Mouse (Mus musculus) embryonic facial prominence, embryonic 12.5 days (tissue): ENCODE results near the gene Rinl. TPM values are rescaled to one million over a fixed set of nuclear protein-coding genes. Genes with fewer than 3 reads are reported as not detected.

Source experiments
- ATAC-seq: fragments of 200-750 bp; cut with Nextera tagmentation; 2 replicates; pipeline ENCODE4 v1.8.0; 2017; ENCODE audit not compliant: insufficient number of reproducible peaks, insufficient read depth, low FRiP score, low TSS enrichment
- H3K27ac ChIP-seq: fragments of 300-500 bp; sonication (generic); 2 replicates; pipeline ENCODE4 v1.5.1; 2016; ENCODE audit warnings: mild to moderate bottlenecking
- H3K27me3 ChIP-seq: fragments of 300-500 bp; sonication (generic); 2 replicates; pipeline ENCODE4 v1.6.1; 2016; ENCODE audit warnings: mild to moderate bottlenecking, moderate library complexity
- H3K36me3 ChIP-seq: fragments of 300-500 bp; sonication (generic); 2 replicates; pipeline ENCODE4 v1.6.1; 2016; ENCODE audit warnings: mild to moderate bottlenecking
- H3K4me1 ChIP-seq: fragments of 300-500 bp; sonication (generic); 2 replicates; pipeline ENCODE4 v1.6.1; 2016
- H3K4me2 ChIP-seq: fragments of 300-500 bp; sonication (generic); replicated peaks from 2 replicates; pipeline ENCODE4 v1.6.1; 2016; ENCODE audit warnings: mild to moderate bottlenecking, moderate library complexity
- H3K4me3 ChIP-seq: fragments of 300-500 bp; sonication (generic); 2 replicates; pipeline ENCODE4 v1.5.1; 2016; ENCODE audit warnings: mild to moderate bottlenecking
- H3K9ac ChIP-seq: fragments of 300-500 bp; sonication (generic); 2 replicates; pipeline ENCODE4 v1.6.1; 2016; ENCODE audit warnings: mild to moderate bottlenecking, moderate library complexity
- H3K9me3 ChIP-seq: fragments of 300-500 bp; sonication (generic); 2 replicates; pipeline ENCODE4 v1.6.1; 2016; ENCODE audit warnings: mild to moderate bottlenecking, moderate library complexity
- WGBS: fragments of 180-500 bp; shearing (Covaris S2); methylation state at CpG from one replicate; pipeline ENCODE4 v1.1.7; 2016; 5-methylcytosine and 5-hydroxymethylcytosine counted together
- polyA plus RNA-seq: library from polyadenylated mRNA; unstranded; fragments of >200 nt; fragmentation: Nextera tagmentation; extraction: Ambion mirVana; gene quantifications from 2 replicates; pipeline ENCODE4 v1.2.1, GENCODE M21; 2016

The Rinl gene
- polyA plus RNA-seq, 1 experiment from 2014 or later: 2.8 TPM

DNA sequence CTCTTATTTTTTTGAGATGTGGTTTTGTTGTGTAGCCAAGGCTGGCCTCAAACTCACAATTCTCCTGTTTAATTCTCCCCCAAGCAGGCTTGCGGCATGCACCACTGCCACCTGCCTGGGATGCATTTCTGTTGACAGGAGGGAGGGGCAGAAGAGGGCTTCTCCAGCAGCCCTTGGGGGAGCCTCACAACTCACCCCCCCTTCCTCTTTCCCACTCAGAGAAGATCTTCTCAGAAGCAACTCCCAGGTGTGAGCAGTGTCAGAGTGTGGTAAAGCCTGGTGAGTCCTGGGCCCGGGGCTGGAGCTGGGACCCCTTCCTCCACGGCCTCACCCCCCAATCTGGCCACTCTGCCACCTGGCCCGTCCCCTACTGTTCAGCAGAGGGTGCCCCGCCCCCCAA is 3.6 kb upstream of the Rinl start:
- Histone ChIP-seq H3K27ac (0 out of 2 replicates have a peak overlapping the region, but pooled peaks have one; percentile 13), H3K9ac (no peak overlapping the region), H3K4me1 (peaks cover 17% of the 10 kb centered on the region), H3K36me3 (peaks cover 37% of the 10 kb centered on the region), H3K27me3 (no peaks in the 10 kb centered on the region), H3K9me3 (no peaks in the 10 kb centered on the region), H3K4me3 (no peak overlapping the region), H3K4me2 (no peak overlapping the region)
- ATAC-seq: no peak
- 82% methylated on average over 5 of the region's 5 CpGs for WGBS

DNA sequence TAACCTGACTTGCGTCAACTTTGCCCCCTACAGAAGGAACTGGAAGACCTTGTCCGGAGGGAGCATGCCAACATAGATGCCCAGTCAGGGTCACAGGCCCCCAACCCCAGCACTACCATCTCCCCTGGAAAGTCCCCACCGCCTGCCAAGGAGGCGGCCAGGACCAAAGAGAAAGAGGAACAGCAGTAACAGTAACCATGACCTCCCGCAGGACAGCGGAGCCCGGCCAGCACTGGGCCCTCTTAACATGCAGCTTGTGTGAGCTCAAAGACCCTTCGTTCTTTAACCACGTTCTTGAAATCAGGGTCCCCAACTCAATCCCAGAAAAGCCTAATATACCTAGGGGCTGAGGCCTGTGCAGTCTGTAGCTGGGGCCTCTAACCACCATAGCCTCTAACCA is 885 bp upstream of the Rinl start:
- peaks cover 35% of the 10 kb centered on the region for H3K36me3 ChIP-seq
- peaks cover 14% of the 10 kb centered on the region for H3K4me1 ChIP-seq
- 91% methylated on average over 9 of the region's 9 CpGs for WGBS
- H3K9me3 ChIP-seq: no peaks in the 10 kb centered on the region
- no peak overlapping the region for H3K4me2 ChIP-seq
- H3K27me3 ChIP-seq: no peaks in the 10 kb centered on the region
- H3K27ac ChIP-seq: no peak overlapping the region
- ATAC-seq: no peak
- H3K9ac ChIP-seq: no peak overlapping the region
- no peak overlapping the region for H3K4me3 ChIP-seq

DNA sequence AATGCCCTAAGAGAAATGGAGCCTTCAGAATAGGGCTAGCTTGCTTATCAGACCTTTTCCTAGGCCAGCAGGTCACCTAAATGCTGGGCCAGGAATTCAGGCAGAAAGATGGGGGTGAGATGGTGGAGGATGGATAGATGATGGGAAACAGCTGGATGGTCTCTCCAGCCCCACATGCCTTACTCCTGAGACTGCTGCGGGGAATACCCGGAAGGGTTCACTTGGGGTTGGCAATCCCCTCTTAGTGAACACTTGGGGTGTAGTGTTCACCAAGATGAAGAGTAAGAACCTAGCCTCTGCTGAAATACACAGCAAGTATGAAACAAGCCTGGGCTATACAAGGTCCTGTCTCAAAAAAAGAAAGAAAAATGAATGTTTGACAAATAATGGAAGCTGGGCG is 466 bp downstream of the Rinl start:
- Histone ChIP-seq H3K36me3 (peaks cover 24% of the 10 kb centered on the region), H3K4me1 (peaks cover 14% of the 10 kb centered on the region), H3K9me3 (no peaks in the 10 kb centered on the region), H3K4me3 (no peak overlapping the region), H3K27ac (peak overlapping the region; percentile 73), H3K27me3 (no peaks in the 10 kb centered on the region), H3K9ac (peak overlapping the region; percentile 13; the same call in 1 of the 2 replicates), H3K4me2 (no peak overlapping the region)
- no peak for ATAC-seq
- 33% methylated on average over 3 of the region's 3 CpGs for WGBS

DNA sequence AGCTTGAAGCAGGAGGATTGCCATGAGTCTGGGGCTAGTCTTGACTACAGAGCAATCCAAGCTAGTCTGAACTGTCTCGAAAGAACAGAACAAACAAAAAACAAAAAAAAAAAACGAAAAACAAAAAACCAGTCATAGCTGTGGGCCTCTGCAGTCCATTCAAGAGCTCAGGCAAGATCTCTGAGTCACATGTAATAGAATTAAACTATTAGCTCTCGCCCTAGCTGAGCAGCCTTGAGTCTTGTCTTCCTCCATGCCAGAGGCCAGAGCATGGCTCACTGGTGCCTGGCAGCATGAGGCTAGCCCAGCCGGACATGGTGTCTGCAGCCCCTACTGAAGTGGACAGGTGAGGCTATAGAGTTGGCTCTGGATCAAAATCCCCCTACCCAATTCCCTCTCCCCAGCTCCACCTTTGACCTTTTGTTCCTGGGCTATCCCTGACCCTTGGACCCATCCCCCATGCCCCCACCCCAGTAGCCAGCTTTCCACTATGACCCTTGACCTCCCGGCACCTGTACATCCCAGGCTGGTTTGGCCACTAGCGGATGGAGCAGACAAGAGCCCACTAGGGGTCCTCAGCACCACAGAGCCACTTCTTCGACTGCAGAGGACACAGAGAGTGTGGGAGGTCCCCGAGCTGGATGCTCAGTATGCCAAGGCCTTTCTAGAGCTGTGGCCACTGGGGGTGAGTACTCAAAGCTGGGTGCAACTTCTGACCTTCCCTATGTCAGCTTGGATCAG is 1.5 kb downstream of the Rinl start:
- Histone ChIP-seq H3K27ac (peak overlapping the region; percentile 73; the same call in 1 of the 2 replicates), H3K4me2 (no peak overlapping the region), H3K27me3 (no peaks in the 10 kb centered on the region), H3K4me1 (peaks cover 14% of the 10 kb centered on the region), H3K4me3 (no peak overlapping the region), H3K9ac (no peak overlapping the region), H3K36me3 (peaks cover 24% of the 10 kb centered on the region), H3K9me3 (no peaks in the 10 kb centered on the region)
- peak; percentile 48; the same call in 1 of the 2 replicates for ATAC-seq
- 47% methylated on average over 8 of the region's 8 CpGs for WGBS

DNA sequence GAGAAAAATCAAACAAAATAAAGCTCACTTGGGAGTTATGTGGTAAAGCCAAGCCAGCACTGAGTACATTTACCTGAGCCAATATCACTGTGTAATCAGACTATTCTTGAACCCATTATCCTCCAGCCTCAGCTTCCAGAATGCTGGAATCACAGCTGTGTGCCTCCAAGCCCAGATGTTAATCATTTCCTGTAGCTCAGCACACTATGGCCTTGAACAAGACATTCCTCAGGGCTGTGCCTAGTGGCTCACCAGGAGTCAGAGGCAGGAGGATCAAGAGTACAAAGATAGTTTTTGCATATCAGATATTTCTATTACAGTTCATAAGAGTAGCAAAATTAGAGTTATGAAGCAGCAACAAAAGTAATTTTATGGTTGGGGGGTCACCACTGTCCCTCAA is 2.9 kb downstream of the Rinl start:
- Histone ChIP-seq H3K4me2 (no peak overlapping the region), H3K27ac (0 out of 2 replicates have a peak overlapping the region, but pooled peaks have one; percentile 19), H3K4me3 (no peak overlapping the region), H3K4me1 (peaks cover 18% of the 10 kb centered on the region), H3K9me3 (no peaks in the 10 kb centered on the region), H3K9ac (no peak overlapping the region), H3K36me3 (peaks cover 13% of the 10 kb centered on the region), H3K27me3 (no peaks in the 10 kb centered on the region)
- ATAC-seq: no peak

DNA sequence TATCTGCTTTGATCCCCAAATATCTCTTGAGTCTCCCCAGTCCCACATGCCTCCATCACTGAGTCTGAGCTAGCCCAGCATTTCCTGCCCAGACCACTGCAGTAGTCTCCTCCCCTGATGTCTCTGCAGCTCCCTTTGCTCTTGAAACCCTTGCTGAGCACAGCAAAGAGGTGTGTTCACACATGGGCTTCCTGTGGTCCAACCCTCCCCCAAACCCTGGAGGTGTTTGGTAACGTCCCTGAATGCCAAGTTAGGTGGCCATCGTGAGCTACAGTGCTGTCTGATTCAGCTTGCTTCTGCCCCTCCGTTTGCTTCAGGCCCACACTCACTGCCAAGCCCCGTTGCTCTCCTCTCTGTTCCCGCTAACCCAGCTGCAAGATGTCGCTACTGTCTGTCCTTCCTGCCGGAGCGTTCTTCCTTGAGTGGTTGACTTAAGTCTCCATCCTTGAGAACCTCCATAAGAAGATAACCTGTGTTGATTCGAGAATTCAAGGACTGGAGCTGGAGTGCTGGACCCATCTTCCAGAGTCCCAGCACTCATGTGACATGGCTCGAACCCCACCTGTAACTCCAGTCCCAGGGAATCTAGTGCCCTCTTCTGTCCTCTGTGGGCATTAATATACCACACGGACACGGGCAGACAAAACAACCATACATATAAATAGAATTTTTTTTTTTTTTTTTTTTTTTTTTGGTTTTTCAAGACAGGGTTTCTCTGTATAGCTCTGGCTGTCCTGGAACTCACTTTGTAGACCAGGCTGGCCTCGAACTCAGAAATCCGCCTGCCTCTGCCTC is 3.8 kb downstream of the Rinl start:
- H3K4me2 ChIP-seq: no peak overlapping the region
- H3K4me3 ChIP-seq: no peak overlapping the region
- no peak overlapping the region for H3K9ac ChIP-seq
- H3K4me1 ChIP-seq: peaks cover 21% of the 10 kb centered on the region
- H3K27ac ChIP-seq: 0 out of 2 replicates have a peak overlapping the region, but pooled peaks have one; percentile 19
- no peak for ATAC-seq
- H3K36me3 ChIP-seq: peaks cover 6% of the 10 kb centered on the region
- no peaks in the 10 kb centered on the region for H3K27me3 ChIP-seq
- 79% methylated on average over 14 of the region's 14 CpGs for WGBS
- H3K9me3 ChIP-seq: no peaks in the 10 kb centered on the region

DNA sequence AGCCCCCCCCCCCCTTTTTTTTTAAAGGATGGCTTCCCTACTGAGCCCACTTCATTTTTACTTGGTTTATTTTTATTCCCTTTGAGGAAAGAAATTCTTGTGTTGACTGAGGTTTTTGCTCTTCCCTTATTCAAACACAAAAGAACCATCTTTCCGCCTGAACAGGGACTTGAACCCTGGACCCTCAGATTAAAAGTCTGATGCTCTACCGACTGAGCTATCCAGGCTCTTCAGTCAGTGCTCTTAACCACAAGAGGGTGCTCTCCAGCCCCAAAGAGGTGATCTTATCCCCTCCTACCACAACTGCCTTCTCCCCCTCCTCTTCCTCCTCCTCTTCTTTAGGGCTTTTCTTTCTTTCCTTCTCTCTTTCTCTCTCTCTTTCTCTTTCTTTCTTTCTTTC is 5.1 kb downstream of the Rinl start:
- Histone ChIP-seq H3K27me3 (no peaks in the 10 kb centered on the region), H3K9ac (no peak overlapping the region), H3K4me3 (no peak overlapping the region), H3K4me2 (no peak overlapping the region), H3K36me3 (no peaks in the 10 kb centered on the region), H3K9me3 (no peaks in the 10 kb centered on the region), H3K27ac (no peak overlapping the region), H3K4me1 (peaks cover 18% of the 10 kb centered on the region)
- 33% methylated on average over 2 of the region's 2 CpGs for WGBS
- ATAC-seq: no peak

DNA sequence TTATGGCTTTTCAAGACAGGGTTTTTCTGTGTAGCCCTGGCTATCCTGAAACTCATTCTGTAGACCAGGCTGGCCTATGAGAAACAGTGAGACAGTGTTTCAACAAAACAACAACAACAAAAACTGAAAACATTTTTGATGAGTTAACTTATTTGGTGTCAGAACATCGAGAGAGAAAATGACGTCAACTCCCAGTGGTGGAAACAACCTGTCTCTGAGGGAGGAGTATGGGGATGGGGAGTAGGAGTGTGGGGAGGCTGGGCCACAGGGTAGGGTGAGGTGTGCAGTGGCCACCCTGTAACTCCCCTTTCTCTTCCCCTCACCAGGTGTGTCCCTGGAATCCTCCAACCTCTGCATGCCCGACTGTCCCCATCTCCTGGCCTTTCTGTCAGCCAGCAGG is 5.7 kb downstream of the Rinl start:
- Histone ChIP-seq H3K4me2 (no peak overlapping the region), H3K4me1 (peaks cover 12% of the 10 kb centered on the region), H3K9ac (no peak overlapping the region), H3K27ac (no peak overlapping the region), H3K27me3 (no peaks in the 10 kb centered on the region), H3K4me3 (no peak overlapping the region), H3K36me3 (no peaks in the 10 kb centered on the region), H3K9me3 (no peaks in the 10 kb centered on the region)
- ATAC-seq: no peak
- WGBS: 75% methylated on average over 3 of the region's 3 CpGs

DNA sequence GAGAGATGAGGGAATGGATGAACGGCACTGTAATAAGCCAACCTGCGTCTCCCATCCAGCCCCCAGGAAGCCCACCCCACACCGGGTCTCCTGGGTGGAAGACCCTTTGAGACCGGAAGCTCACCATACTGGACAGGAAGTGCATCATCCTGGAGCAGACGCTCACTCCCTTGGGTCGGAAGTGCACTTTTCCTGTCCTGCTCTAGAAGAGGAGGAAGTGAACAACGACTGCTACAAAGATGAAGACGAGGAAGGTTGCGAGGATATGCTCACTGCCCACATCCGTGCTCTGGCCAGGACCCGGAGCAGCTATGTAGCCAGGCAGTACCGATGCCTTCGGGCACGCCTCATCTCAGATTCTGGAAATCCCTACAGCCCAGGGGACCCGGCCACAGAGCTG is 7.1 kb downstream of the Rinl start:
- Histone ChIP-seq H3K27ac (0 out of 2 replicates have a peak overlapping the region, but pooled peaks have one; percentile 17), H3K4me2 (no peak overlapping the region; the same call in 1 of the 2 replicates), H3K9me3 (no peaks in the 10 kb centered on the region), H3K9ac (no peak overlapping the region), H3K4me1 (peaks cover 7% of the 10 kb centered on the region), H3K4me3 (no peak overlapping the region), H3K27me3 (no peaks in the 10 kb centered on the region), H3K36me3 (no peaks in the 10 kb centered on the region)
- 74% methylated on average over 15 of the region's 15 CpGs for WGBS
- ATAC-seq: no peak

DNA sequence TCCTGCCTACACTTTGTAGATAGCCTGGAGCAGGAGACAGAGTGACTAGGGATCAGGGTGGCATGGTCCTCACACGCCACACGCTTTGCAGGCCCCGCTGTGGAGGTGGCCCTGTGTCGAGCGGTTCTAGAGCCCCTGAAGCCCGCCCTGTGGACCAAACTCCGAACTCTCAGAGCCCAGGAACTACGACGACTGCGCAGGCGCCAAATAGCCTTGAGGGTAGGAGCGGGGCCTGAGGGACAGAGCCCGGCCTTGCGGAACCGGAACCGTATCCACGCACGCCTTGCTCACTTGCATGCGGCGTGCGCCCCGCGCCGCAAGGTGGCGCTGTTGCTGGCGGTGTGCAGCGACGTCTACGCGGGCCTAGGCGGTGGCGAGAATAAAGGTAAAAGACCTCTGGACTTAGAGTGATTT is 7.8 kb downstream of the Rinl start:
- Histone ChIP-seq H3K4me3 (0 out of 2 replicates have a peak overlapping the region, but pooled peaks have one; percentile 14), H3K4me1 (peaks cover 7% of the 10 kb centered on the region), H3K27me3 (no peaks in the 10 kb centered on the region), H3K27ac (0 out of 2 replicates have a peak overlapping the region, but pooled peaks have one; percentile 17), H3K9me3 (no peaks in the 10 kb centered on the region), H3K4me2 (peak overlapping the region; percentile 40), H3K36me3 (no peaks in the 10 kb centered on the region), H3K9ac (peak overlapping the region; percentile 33)
- ATAC-seq: peak; percentile 43; the same call in 1 of the 2 replicates
- WGBS: 17% methylated on average over 32 of the region's 32 CpGs

DNA sequence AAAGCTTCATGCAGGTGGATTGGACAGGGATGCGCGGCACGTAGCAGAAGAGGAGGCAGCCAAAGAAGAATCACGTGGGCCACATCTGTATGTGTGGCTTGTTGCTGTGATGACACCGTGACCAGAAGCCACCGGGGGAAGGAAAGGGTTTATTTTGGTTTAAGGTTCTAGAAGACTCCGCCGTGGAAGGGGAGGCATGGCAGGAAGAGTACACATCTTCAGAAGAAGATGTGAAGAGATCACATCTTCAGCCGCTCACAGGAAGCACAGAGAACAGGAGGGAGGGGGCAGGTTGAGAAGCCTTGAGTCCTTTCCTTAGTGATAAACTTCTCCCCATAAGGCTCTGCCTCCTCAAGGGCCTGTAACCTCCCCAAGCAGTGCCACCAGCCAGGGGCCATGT is 11.2 kb downstream of the Rinl start:
- Histone ChIP-seq H3K4me1 (peaks cover 32% of the 10 kb centered on the region), H3K4me3 (no peak overlapping the region), H3K9me3 (no peaks in the 10 kb centered on the region), H3K9ac (no peak overlapping the region), H3K4me2 (no peak overlapping the region), H3K27me3 (no peaks in the 10 kb centered on the region), H3K36me3 (no peaks in the 10 kb centered on the region), H3K27ac (no peak overlapping the region)
- 89% methylated on average over 9 of the region's 9 CpGs for WGBS
- no peak for ATAC-seq

DNA sequence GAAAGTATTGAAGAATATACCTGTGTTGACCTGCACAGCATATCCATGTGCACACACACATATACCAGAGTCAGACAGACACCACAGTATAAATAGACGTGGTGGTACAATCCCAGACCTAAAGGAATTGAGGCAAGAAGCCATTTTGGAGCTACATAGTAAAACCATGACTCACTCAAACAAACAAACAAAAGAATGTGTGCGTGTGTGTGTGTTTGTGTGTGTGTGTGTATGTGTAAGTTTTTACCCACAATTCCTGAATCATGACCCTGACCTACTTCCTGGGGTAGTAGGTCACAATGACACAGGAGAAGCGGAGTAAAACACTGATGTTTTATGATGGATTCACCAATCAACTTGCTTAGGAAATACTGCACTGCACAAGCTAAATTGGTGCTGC is 12.7 kb downstream of the Rinl start:
- Histone ChIP-seq H3K36me3 (no peaks in the 10 kb centered on the region), H3K4me1 (peaks cover 30% of the 10 kb centered on the region), H3K27ac (peak overlapping the region; percentile 89), H3K4me3 (no peak overlapping the region), H3K27me3 (no peaks in the 10 kb centered on the region), H3K4me2 (no peak overlapping the region), H3K9ac (no peak overlapping the region), H3K9me3 (no peaks in the 10 kb centered on the region)
- ATAC-seq: no peak
- 70% methylated on average over 3 of the region's 3 CpGs for WGBS
